Mouse (Mus musculus) thymus, postnatal 10 days (tissue): Measurements from ENCODE around the gene 2300009A05Rik.

ENCODE experiments used
- DNase-seq, 2 experiments: peaks; one replicate each; pipeline ENCODE4 v3.0.0; 2021; ENCODE audit warnings: low spot score in 2 of 2

Gene 2300009A05Rik

GRCm38 (mm10) chr9:63348146-63348545 lies 50.9 kb downstream of the 2300009A05Rik start:
- DNase-seq: no peak

GRCm38 (mm10) chr9:63346029-63346428 lies 53.0 kb downstream of the 2300009A05Rik start:
- DNase-seq: no peak
